Mouse (Mus musculus) brain, embryonic 14.5 days (tissue): ENCODE measurements around the gene Ttc30a2. TPM values are rescaled to one million over a fixed set of nuclear protein-coding genes. Genes with fewer than 3 reads are reported as not detected.
A peak's percentile ranks its signal among the peaks of the same experiment; 100 is the strongest.

ENCODE experiments used
- DNase-seq: peaks from one replicate; pipeline ENCODE4 v3.0.0-alpha.2; 2011; ENCODE audit warnings: low read depth
- CTCF ChIP-seq: fragments of 200-500 bp; IDR thresholded peaks from 2 replicates; pipeline ENCODE4 v1.5.1; 2012; ENCODE audit warnings: inconsistent platforms, mild to moderate bottlenecking, moderate library complexity, borderline replicate concordance; ENCODE audit not compliant: insufficient read depth, insufficient read length; ENCODE audit errors: extremely low read depth
- POLR2A ChIP-seq: fragments of 200-500 bp; IDR thresholded peaks from 2 replicates; pipeline ENCODE4 v1.6.1; 2012; ENCODE audit warnings: mild to moderate bottlenecking, inconsistent platforms, borderline replicate concordance; ENCODE audit not compliant: poor library complexity, insufficient read depth, insufficient read length, severe bottlenecking; ENCODE audit errors: extremely low read depth
- polyA plus RNA-seq: library from polyadenylated mRNA; depleted of rRNA; stranded (reverse); fragments of >200 nt; gene quantifications from 2 replicates; pipeline ENCODE4 v1.2.3, GENCODE M21; 2012

Ttc30a2 gene
- polyA plus RNA-seq, 1 experiment = 1.2 TPM

DNA sequence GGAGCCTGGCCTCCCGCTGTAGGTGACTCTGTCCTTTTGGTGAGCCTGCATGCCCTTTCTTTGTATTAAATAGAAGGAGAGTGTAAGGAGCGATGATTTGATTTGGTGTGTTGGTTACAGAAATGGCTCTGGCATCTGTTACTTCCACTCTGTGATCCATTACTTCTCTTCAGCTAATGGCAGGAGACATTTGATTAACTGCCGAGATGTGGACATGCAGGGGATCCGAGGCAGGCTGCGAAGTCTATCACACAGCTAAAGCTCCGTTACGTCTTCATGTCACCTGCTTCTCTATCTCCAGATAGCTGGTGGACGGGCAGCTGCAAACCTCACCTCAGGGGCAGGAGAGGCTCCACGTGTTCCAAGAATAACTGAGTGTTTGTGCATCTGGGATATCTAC is 3.8 kb downstream of the Ttc30a2 start:
- no peak for DNase-seq
- TF ChIP-seq POLR2A = no peak
- no peak for TF ChIP-seq CTCF

DNA sequence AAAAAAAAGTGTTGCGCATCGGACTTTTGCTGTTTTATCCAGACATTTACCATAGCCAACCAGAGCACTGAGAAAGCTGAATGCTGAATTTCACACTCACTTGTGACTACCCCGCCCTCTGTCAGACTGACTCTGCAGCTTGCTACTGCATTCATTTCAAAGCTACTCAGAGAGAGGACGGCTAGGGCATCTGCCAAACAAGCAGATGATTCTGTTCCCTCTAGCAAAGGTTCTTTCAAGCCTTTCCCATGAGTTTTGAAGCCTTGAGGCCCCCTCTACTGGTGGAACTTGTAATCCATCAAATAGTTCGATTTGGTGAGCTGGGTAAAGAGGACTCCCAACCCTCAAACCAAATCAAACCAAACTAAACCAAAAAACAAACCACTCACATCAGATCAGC is 13.0 kb downstream of the Ttc30a2 start:
- peak; percentile 93 for DNase-seq
- TF ChIP-seq CTCF = peak; percentile 60; the same call in 1 of the 2 replicates
- TF ChIP-seq POLR2A = no peak

DNA sequence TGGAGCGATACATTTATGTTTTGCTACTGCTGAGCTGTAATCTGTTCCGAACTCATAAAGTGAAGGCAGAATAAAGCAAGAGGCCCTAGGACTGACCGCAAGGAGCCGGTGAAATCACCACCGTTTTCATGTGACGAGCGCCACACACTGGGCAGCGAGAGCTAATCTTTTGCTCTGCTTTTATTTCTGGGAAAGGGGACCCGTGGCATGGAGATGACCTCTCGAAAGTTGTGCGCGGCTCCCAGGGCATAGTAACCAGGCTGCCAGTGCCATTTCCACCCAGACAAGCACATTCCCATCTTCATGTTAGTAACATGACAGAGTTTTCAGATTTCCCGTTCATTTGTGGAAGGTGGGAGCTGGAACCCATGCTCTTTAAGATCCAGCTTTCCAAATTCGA is 13.5 kb downstream of the Ttc30a2 start:
- DNase-seq = peak; percentile 73
- TF ChIP-seq POLR2A = no peak
- TF ChIP-seq CTCF = peak; percentile 60

DNA sequence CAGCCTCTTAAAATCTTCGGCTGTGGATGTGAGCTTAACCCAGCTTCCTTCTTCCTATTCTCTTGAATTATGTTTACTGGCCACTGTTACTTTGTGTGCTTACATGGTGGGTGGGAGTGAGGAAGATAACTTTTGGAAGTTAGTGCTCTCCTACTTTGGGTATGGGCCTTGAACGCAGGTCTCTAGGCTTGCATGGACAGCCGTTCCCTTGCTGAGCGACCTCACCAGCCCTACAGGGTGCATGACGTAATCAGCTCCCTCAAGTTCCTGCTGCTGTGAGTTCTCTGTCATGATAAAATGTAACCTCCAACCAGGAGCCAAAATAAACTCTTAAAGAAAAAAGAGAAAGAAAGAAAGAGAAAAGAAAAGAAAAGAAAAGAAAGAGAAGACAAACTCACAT is 13.9 kb downstream of the Ttc30a2 start:
- no peak for DNase-seq

DNA sequence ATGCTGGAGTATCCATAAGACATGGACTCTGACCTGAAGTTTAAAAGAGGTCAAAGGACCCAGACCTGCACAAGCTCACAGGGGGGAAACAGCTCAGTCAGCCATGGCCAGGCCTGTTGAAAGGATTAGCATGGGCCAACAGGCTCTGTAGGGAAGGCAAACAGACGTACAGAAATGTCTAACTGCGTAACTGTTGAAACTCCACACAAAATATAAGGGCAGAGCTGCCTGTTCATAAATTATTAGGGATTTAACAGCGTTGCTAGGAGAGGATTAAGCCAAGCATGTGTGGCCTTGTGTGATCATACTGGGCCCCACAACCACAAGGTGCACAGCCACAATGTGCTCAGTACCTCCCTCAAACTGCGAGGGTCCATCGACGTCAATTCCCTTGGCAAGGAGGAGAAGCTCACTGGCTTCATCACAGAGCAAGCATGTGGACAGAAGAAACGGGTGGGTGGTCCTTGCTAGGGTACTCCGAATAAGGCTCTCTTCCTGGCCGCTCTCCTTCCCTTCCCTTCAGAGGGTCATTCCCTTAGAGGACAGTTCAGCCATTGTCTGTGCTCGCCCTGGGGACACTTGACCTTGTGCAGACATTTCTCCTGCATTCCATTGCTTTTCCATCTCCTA is 14.6 kb downstream of the Ttc30a2 start:
- TF ChIP-seq CTCF = no peak
- no peak for TF ChIP-seq POLR2A
- DNase-seq = no peak

More for the DNA sequence above, 13.9 kb downstream of the Ttc30a2 start:
- TF ChIP-seq CTCF = no peak
- TF ChIP-seq POLR2A = no peak

DNA sequence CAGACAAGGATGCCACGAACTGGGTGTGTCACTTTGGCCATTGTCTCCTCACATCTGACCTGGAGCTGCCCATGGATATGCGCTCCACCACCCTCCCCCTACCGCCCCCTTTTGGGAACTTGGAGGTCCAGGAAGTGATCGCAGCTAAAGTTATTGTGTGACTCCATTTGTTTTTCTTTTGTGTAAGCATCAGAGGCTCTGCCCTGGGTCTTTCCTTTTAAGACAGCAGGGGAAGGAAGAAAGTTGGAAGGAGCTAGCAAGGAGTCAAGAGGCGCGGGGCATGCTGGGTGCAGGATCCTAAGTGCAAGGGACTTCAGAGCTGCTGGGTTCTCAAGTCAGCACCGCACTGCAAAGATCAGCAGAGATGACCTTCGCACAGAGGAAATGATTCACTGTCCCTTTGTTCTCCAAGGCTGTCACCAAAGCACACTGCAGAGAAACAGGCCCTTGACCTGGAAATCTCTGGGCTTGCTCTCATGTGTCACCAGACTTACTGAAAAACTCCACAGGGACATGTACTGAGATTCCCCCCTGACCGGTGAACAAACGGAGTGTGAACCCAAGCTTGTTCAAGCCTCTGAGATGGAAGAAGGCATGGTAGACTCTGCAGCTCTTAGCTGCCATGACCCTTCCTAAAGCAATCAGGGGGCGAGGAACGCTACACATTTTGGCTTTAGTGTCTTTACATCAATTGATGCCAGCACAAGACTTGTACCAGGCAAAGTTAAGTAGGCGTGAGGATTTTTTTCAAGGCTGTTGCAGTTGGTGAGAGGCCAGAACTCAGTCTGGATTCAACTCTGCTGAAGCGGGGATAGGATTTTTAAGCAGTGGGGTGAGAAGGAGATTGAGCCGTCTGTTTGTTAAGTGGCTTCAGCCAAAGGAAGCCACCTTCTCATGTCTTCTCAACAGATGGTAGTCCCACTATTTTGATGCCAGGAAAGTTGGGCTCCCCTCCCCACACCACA is 17.3 kb downstream of the Ttc30a2 start:
- DNase-seq = peak; percentile 59
- TF ChIP-seq POLR2A (no peak), CTCF (no peak)

DNA sequence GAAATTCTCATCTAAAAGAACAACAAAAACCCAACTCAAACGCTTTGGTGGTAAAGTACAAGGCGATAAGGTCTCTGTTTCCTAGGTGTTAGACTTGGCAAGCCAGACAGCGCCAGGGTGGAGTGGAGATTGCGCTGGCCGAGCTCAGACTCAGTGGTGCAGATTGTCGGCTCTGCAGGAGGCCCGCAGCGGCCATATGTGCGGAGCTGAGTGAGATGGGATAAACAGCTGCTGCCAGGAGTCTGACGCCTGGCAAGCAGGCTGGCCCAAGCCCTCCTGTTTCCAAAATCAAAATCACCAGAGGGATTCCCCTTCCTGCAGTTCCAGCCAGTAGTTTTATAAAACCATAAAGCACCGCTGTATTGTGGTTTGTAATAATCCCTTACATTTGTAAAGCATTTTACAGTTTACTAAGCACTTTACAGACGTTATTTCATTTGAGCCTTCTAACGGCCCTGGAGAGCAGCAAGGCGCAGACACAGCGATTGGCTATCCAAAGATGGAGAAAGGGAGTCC is 18.1 kb downstream of the Ttc30a2 start:
- peak; percentile 89 for DNase-seq
- no peak for TF ChIP-seq POLR2A

DNA sequence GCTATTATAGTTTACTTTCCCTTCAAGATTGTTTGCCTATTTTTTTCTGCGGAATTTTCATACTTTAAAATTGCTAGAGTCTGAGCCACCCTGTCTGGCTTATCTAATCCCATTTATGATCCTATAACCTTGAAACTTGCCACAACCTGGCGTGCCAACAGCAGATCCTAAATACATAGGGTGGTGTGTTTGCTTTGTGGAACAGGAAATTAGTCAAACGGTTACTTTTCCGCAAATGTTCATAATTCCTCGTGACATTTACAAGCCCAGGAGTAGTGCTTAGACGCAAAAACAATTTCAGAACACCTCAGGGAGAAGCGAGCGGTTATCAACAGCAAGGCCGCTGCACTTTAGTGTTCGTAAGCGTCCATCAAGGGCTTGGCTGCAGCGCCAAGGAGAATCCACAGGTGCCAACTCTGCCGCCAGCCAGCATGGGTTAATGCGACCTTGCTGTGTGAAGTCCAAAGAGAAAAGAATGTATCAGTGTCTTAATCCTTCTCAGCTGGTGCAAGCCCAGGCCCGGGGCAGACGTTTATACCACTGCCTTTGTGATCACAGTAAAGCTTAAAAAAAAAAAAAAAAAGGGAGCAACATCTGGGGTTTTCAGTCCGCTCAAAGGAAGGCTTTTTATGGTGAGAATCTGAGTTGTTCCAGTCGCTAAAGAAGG is 18.7 kb downstream of the Ttc30a2 start:
- no peak for TF ChIP-seq CTCF
- no peak for TF ChIP-seq POLR2A
- DNase-seq = peak; percentile 74

DNA sequence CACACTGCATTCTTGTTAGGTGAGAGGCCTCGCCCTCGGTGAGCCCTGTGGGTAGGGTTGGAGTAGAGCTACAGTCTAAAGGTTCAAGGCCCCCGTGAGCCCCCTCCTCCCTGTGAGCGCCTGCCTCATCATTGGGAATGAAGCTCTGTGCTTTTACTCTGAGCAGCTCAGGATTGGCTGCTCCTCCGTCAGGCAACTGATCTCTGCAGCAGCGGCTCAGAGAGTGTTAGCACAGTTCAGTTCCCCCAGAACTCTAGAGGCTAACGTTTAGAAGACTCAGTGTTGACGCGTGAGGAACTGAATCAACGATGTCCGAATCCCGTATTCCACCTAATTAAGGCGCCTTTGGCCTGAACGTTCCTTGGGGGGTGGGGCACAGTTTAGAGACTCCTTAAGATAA is 22.3 kb downstream of the Ttc30a2 start:
- DNase-seq = no peak
- TF ChIP-seq CTCF = no peak
- TF ChIP-seq POLR2A = no peak

DNA sequence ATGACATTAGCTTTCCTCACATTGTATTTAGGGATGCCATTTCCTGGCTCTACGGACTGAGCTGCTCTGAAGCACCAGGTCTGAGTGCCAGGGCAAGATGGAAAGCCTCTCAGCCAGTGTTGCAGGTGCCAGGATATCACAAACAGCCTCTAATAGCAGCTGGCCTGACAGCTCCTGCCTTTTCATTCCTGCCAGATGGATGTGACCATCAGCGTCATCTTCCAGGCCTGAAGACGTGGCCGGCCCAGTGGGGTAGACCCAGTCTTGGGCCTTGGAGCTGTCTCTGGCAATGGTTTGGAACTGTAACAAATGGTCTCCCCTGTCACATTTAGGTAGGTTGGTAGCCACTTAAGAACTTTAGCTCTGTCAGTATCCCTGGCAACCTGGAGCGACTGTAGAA is 24.6 kb downstream of the Ttc30a2 start:
- no peak for TF ChIP-seq CTCF
- no peak for TF ChIP-seq POLR2A
- DNase-seq = no peak

DNA sequence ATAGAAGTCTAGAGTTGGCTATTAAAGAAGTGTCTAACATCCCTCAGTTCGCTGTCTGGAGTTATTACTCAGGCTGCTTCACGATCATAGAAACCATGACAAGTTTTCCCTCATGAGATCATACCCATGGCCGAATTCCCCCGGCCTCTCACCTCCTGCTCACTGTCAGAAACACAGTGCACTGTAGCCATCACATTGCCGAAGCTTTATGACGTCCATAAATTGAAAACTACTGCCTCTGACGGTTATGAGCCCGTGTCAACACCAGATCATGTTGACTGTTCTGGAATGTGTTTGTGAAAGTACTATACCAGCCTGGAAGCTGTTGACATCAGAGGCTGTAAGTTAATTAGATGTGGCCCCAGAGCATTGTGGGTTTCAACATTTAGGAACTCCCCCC is 27.3 kb downstream of the Ttc30a2 start:
- DNase-seq = no peak
- no peak for TF ChIP-seq CTCF
- TF ChIP-seq POLR2A = no peak
